Mouse (Mus musculus) MEL (cell line): ENCODE data around the gene Tmem104. TPM values are rescaled to one million over a fixed set of nuclear protein-coding genes. Genes with fewer than 3 reads are reported as not detected.

Source experiments
- DNase-seq: peaks from one replicate; pipeline ENCODE4 v3.0.0; 2011; ENCODE audit warnings: low read depth, low spot score
- H3K27ac ChIP-seq: 2 replicates; pipeline ENCODE4 v1.5.1; 2012; ENCODE audit warnings: low read depth, mild to moderate bottlenecking, control low read depth, low read length, moderate library complexity; ENCODE audit not compliant: control insufficient read depth
- H3K27me3 ChIP-seq, 2 experiments: fragments of 150-350 bp in 1 of 2; sonication (generic) in 1 of 2; 2 replicates each; pipeline ENCODE4 v1.6.1; 2012; ENCODE audit warnings: low read length in 2 of 2, mild to moderate bottlenecking in 2 of 2, improper control_type of control experiment in 1 of 2, moderate library complexity in 1 of 2; ENCODE audit not compliant: insufficient read depth in 2 of 2, control insufficient read depth in 1 of 2
- H3K36me3 ChIP-seq, 2 experiments: 2 replicates each; pipeline ENCODE4 v1.6.1; 2012 to 2014; ENCODE audit warnings: low read length in 2 of 2, improper control_type of control experiment in 1 of 2, inconsistent platforms in 1 of 2, mild to moderate bottlenecking in 1 of 2; ENCODE audit not compliant: insufficient read depth in 2 of 2, control insufficient read depth in 1 of 2
- H3K4me1 ChIP-seq, 2 experiments: fragments of 150-350 bp in 1 of 2; sonication (generic) in 1 of 2; 2 replicates each; pipeline ENCODE4 v1.6.1; 2012; ENCODE audit warnings: low read length in 2 of 2, improper control_type of control experiment in 1 of 2, mild to moderate bottlenecking in 1 of 2; ENCODE audit not compliant: insufficient read depth in 2 of 2, control insufficient read depth in 1 of 2
- H3K4me3 ChIP-seq, 2 experiments: fragments of 150-350 bp in 1 of 2; sonication (generic) in 1 of 2; 2 replicates each; pipeline ENCODE4 v1.5.1; 2012; ENCODE audit warnings: low read depth in 2 of 2, low read length in 2 of 2, mild to moderate bottlenecking in 2 of 2, moderate library complexity in 2 of 2, control low read depth in 1 of 2, improper control_type of control experiment in 1 of 2; ENCODE audit not compliant: control insufficient read depth in 1 of 2, insufficient read depth in 1 of 2
- H3K79me2 ChIP-seq: 2 replicates; pipeline ENCODE4 v1.6.1; 2012; ENCODE audit warnings: mild to moderate bottlenecking, low read length, moderate library complexity; ENCODE audit not compliant: control insufficient read depth, poor library complexity, insufficient read depth
- H3K9ac ChIP-seq: 2 replicates; pipeline ENCODE4 v1.6.1; 2012; ENCODE audit warnings: low read depth, mild to moderate bottlenecking, control low read depth, low read length, moderate library complexity; ENCODE audit not compliant: control insufficient read depth, poor library complexity, severe bottlenecking
- H3K9me3 ChIP-seq: fragments of 150-350 bp; sonication (generic); replicated peaks from 2 replicates; pipeline ENCODE4 v1.6.1; 2012; ENCODE audit warnings: mild to moderate bottlenecking, low read length, improper control_type of control experiment, moderate library complexity; ENCODE audit not compliant: insufficient read depth
- BHLHE40 ChIP-seq: IDR thresholded peaks from 2 replicates; pipeline ENCODE4 v1.6.1; 2012; ENCODE audit warnings: low read depth, mild to moderate bottlenecking, inconsistent platforms, low read length, improper control_type of control experiment, borderline replicate concordance
- E2F4 ChIP-seq: IDR thresholded peaks from 2 replicates; pipeline ENCODE4 v1.6.1; 2011; ENCODE audit warnings: low read depth, low read length, improper control_type of control experiment, borderline replicate concordance
- ELF1 ChIP-seq: IDR thresholded peaks from 2 replicates; pipeline ENCODE4 v1.6.1; 2014; ENCODE audit warnings: low read depth, mild to moderate bottlenecking, inconsistent platforms, low read length, improper control_type of control experiment, moderate library complexity
- EP300 ChIP-seq, 2 experiments: IDR thresholded peaks; 2 replicates each; pipeline ENCODE4 v1.6.1; 2011; ENCODE audit warnings: improper control_type of control experiment in 2 of 2, low read length in 2 of 2, low read depth in 1 of 2, mild to moderate bottlenecking in 1 of 2
- ETS1 ChIP-seq: IDR thresholded peaks from 2 replicates; pipeline ENCODE4 v1.6.1; 2012; ENCODE audit warnings: low read depth, mild to moderate bottlenecking, inconsistent platforms, low read length, improper control_type of control experiment, moderate library complexity
- GABPA ChIP-seq: IDR thresholded peaks from 2 replicates; pipeline ENCODE4 v1.6.1; 2012; ENCODE audit warnings: low read depth, mild to moderate bottlenecking, inconsistent platforms, low read length, improper control_type of control experiment, moderate library complexity
- MAFK ChIP-seq: IDR thresholded peaks from 2 replicates; pipeline ENCODE4 v1.6.1; 2011; ENCODE audit warnings: low read depth, mild to moderate bottlenecking, low read length, improper control_type of control experiment, borderline replicate concordance
- MYB ChIP-seq: IDR thresholded peaks from 2 replicates; pipeline ENCODE4 v1.6.1; 2011; ENCODE audit warnings: mild to moderate bottlenecking, low read depth, low read length, improper control_type of control experiment
- NELFE ChIP-seq: IDR thresholded peaks from 2 replicates; pipeline ENCODE4 v1.6.1; 2011; ENCODE audit warnings: low read depth, low read length, improper control_type of control experiment
- NRF1 ChIP-seq: IDR thresholded peaks from 2 replicates; pipeline ENCODE4 v1.6.1; 2014; ENCODE audit warnings: low read depth, mild to moderate bottlenecking, inconsistent platforms, low read length, improper control_type of control experiment, moderate library complexity; ENCODE audit not compliant: poor library complexity, insufficient read depth, severe bottlenecking
- POLR2A ChIP-seq, 2 experiments: IDR thresholded peaks; 2 replicates each; pipeline ENCODE4 v1.6.1; 2011 to 2012; ENCODE audit warnings: low read length in 2 of 2, mild to moderate bottlenecking in 2 of 2, control low read depth in 1 of 2, improper control_type of control experiment in 1 of 2, low read depth in 1 of 2, moderate library complexity in 1 of 2; ENCODE audit not compliant: control insufficient read depth in 1 of 2, insufficient read depth in 1 of 2, poor library complexity in 1 of 2
- POLR2AphosphoS2 ChIP-seq: IDR thresholded peaks from 2 replicates; pipeline ENCODE4 v1.6.1; 2011; ENCODE audit warnings: low read length, improper control_type of control experiment
- RAD21 ChIP-seq: IDR thresholded peaks from 2 replicates; pipeline ENCODE4 v1.6.1; 2011; ENCODE audit warnings: mild to moderate bottlenecking, low read depth, low read length, improper control_type of control experiment
- RCOR1 ChIP-seq: IDR thresholded peaks from 2 replicates; pipeline ENCODE4 v1.6.1; 2012; ENCODE audit warnings: low read depth, mild to moderate bottlenecking, inconsistent platforms, low read length, improper control_type of control experiment
- SMC3 ChIP-seq: IDR thresholded peaks from 2 replicates; pipeline ENCODE4 v1.6.1; 2011; ENCODE audit warnings: low read depth, low read length, improper control_type of control experiment
- TAL1 ChIP-seq: IDR thresholded peaks from 2 replicates; pipeline ENCODE4 v1.6.1; 2012; ENCODE audit warnings: mild to moderate bottlenecking, inconsistent platforms, low read length, moderate library complexity, mixed read lengths
- USF2 ChIP-seq, 2 experiments: IDR thresholded peaks; 2 replicates each; pipeline ENCODE4 v1.6.1; 2011 to 2012; ENCODE audit warnings: improper control_type of control experiment in 2 of 2, low read length in 2 of 2, borderline replicate concordance in 1 of 2, inconsistent platforms in 1 of 2, low read depth in 1 of 2, mild to moderate bottlenecking in 1 of 2; ENCODE audit not compliant: insufficient read depth in 1 of 2
- ZC3H11A ChIP-seq: IDR thresholded peaks from 2 replicates; pipeline ENCODE4 v1.6.1; 2012; ENCODE audit warnings: low read depth, mild to moderate bottlenecking, inconsistent platforms, low read length, improper control_type of control experiment
- ZKSCAN1 ChIP-seq: IDR thresholded peaks from 2 replicates; pipeline ENCODE4 v1.6.1; 2012; ENCODE audit warnings: low read depth, mild to moderate bottlenecking, inconsistent platforms, low read length, improper control_type of control experiment, moderate library complexity
- ZNF384 ChIP-seq: IDR thresholded peaks from 2 replicates; pipeline ENCODE4 v1.6.1; 2012; ENCODE audit warnings: low read depth, mild to moderate bottlenecking, inconsistent platforms, low read length, improper control_type of control experiment
- polyA plus RNA-seq, 2 experiments: library from polyadenylated mRNA; stranded (reverse) in 1 of 2; unstranded in 1 of 2; fragments of >175 nt in 1 of 2; fragments of >200 nt in 1 of 2; gene quantifications; 2 replicates each; pipeline versions ENCODE4 v1.2.1 to v1.2.4; 2012; ENCODE audit warnings: low replicate concordance in 2 of 2, low read depth in 1 of 2; ENCODE audit not compliant: insufficient read length in 2 of 2, insufficient read depth in 1 of 2, missing spikeins in 1 of 2
- total RNA-seq: library from RNA; depleted of rRNA; stranded (reverse); fragments of 300-350 nt; gene quantifications from 2 replicates; pipeline ENCODE4 v1.2.3, GENCODE M21; 2012

Tmem104 gene
- total and polyA plus RNA-seq, 3 experiments = 21.9 to 24.8 TPM; not detected in 1

DNA sequence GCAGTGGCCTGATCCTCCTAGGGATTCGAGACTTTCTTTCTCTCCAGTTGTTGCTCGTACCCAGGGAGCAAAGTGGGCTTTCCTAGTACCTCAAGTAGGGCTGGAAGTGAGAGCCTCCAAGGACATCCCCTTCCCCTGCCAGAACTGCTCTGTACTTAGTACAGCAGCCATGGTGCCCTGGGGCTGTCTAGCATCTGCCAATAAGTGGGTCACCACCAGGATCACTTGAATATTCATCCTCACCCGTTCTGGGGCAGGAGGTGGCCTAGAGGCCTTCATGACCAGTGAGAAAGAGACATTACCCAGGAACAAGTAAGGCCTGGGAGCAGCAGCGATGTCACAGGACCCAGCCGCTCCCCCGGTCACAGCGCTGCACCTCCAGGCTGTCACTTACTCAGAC lies 22.7 kb downstream of the Tmem104 start:
- DNase-seq = no peak
- no peak for TF ChIP-seq EP300 (IDR thresholded peaks at IDR 0.05; ENCODE audit: low read depth in 1 of 2, low read length in 2 of 2)
- TF ChIP-seq ZKSCAN1 = no peak
- TF ChIP-seq NRF1 = no peak
- no peak for TF ChIP-seq ETS1
- no peak for TF ChIP-seq SMC3
- no peak for TF ChIP-seq ZC3H11A
- Histone ChIP-seq H3K4me1 (no peaks in the 10 kb centered on the region), H3K4me3 (no peak overlapping the region), H3K79me2 (no peaks in the 10 kb centered on the region), H3K36me3 (peaks cover 0 to 2% of the 10 kb centered on the region in 2 experiments; a peak in 1 of 4 replicates), H3K27me3 (no peaks in the 10 kb centered on the region), H3K9ac (no peak overlapping the region), H3K9me3 (no peaks in the 10 kb centered on the region), H3K27ac (no peak overlapping the region)

DNA sequence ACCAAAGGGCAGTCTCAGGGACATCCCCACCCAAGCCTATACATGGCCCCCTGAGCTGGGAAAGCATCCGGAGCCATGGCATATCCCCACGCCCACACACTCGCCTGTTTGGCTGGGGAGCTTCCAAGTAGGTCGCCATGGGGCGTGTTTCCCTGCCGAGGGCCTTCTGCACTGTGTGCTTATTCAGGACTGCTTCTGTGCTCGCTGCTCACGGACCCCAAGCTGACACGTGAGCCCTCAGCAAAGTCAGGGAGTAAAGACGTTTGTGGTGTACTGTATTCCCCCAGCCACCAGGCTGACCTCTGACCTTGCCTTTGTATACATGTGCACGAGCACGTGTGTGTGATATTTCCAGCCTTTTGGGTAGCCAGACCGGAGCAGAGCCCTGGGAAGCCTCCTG lies 24.8 kb downstream of the Tmem104 start:
- no peak for TF ChIP-seq ELF1
- no peak for TF ChIP-seq USF2 (IDR thresholded peaks at IDR 0.05; ENCODE audit: borderline replicate concordance in 1 of 2, insufficient read depth in 1 of 2, low read depth in 1 of 2, low read length in 2 of 2)
- no peak for TF ChIP-seq GABPA
- no peak for TF ChIP-seq NELFE
- TF ChIP-seq RCOR1 = no peak
- TF ChIP-seq NRF1 = no peak
- no peak for TF ChIP-seq TAL1
- TF ChIP-seq POLR2A (IDR thresholded peaks at IDR 0.05; ENCODE audit: control insufficient read depth in 1 of 2, insufficient read depth in 1 of 2, low read depth in 1 of 2, low read length in 2 of 2, poor library complexity in 1 of 2) = no peak
- TF ChIP-seq ZNF384 = no peak
- TF ChIP-seq E2F4 = no peak
- no peak for TF ChIP-seq ETS1
- no peak for TF ChIP-seq RAD21
- TF ChIP-seq MYB = no peak
- no peak for TF ChIP-seq POLR2AphosphoS2
- TF ChIP-seq MAFK = no peak
- no peak for TF ChIP-seq BHLHE40
- Histone ChIP-seq H3K27ac (no peak overlapping the region), H3K36me3 (peaks cover 0 to 2% of the 10 kb centered on the region in 2 experiments; a peak in 3 of 4 replicates), H3K9ac (no peak overlapping the region), H3K27me3 (no peaks in the 10 kb centered on the region), H3K79me2 (no peaks in the 10 kb centered on the region), H3K4me1 (peaks cover 0 to 2% of the 10 kb centered on the region in 2 experiments; a peak in 1 of 4 replicates), H3K9me3 (no peaks in the 10 kb centered on the region), H3K4me3 (no peak overlapping the region)
- no peak for DNase-seq
